Mouse (Mus musculus) naive thymus-derived CD4-positive, alpha-beta T cell, adult 2 months (primary cell): ENCODE results near the gene Ate1.
A peak's percentile ranks its signal among the peaks of the same experiment; 100 is the strongest.
"Not testable (repeated sequence)": the region's sequence is repeated elsewhere in the genome, so short reads cannot be mapped to it uniquely, and the experiment has no call there.

Experiments used
- DNase-seq: peaks from one replicate; pipeline ENCODE4 v3.0.0-alpha.2; 2011; ENCODE audit warnings: low read depth

Ate1 gene

GRCm38 (mm10) chr7:130520049-130520425, at the start of gene Ate1:
TSS of gene Ate1 (minus strand) at chr7:130520369.
- DNase-seq = no peak

DNA sequence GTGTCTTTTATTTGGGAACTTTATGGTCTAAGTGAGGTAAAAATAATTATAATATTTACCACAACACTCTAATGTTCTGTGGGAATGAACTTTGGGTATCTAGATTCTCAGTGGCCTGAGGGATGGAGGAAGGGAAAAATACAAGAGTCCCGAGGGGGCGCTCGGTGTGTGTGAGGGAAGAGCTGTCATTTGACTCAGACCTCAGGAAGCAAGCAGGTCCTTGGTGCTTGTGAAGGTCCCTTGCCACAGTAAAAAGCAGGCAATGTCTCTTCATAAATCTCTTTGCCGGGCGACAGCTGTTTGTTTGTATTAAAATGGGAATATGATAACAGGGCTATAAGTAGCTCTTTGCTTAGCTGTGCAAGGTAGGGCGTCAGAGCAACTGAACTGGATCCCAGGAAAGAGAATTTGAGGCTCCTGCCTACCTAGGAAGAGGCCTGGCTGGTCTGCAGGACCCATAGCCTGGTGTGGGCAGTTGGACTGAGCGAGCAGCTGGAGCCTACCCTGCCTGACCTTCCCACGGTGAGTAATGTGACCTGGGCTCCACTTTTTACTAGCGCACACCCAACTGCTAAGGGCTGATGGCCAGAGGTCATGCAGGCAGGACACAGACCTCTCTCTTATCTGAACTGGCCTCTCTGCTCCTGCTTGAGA, 48.7 kb upstream of the Ate1 start:
- DNase-seq = no peak

GRCm38 (mm10) chr7:130564596-130564995, 44.4 kb upstream of the Ate1 start:
- DNase-seq = no peak

DNA sequence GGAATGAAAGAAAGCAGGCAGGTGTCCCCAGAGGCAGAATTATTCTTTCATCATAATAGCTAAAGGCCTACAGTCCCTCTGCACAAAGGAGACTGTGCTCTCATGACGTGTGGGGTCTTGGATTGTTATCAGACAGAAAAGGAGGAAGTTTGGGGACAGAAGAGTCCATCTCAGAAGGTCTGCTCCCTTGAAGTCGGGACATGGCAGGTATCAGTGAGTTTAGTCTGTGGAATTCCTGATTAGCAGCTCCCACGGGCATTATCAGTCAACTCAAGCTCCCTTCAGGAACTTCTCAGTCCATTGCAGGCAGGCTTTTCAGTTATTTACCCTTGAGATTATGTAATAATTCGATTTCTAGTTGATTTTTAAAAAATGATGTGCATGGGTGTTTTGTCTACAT, 43.7 kb upstream of the Ate1 start:
- no peak for DNase-seq

DNA sequence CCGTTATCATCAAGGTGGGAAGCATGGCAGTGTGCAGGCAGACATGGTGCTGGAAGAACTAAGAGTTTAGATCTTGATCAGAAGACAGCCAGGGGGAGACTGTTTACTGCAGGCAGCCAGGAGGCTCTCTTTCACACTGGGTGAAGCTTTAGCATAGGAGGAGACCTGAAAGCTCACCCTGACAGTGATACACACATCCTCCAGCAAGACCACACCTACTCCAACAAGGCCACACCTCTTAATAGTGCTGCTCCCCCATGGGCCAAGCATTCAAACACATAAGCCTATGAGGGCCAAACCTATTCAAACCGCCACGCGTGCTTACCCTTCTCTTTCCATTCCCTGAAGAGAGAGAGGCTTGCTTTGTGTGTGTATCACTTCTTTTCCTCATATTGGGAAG, 43.1 kb upstream of the Ate1 start:
- DNase-seq = no peak

DNA sequence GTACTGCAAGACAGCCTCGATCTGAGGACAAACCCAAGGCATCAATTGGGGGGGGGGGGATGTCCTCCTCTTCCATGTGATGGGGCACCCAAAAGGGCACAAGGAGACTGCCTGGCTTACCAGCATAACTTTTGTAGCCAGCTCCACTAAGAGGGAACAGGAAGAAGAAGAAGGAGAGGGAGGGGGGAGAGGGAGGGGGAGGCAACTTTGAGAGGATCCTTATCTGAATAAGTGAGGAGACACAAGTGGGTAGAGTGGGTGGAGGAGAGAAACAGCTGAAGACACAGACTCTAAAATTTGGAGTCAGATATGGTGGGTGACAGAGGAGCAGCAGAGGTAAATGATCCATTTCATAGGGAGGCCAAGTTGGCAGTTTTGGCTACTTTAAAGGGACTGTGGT, 40.8 kb upstream of the Ate1 start:
- no peak for DNase-seq

- DNase-seq = no peak
These were observed 38.4 kb upstream of the Ate1 start for GRCm38 (mm10) chr7:130558592-130558991.

DNA sequence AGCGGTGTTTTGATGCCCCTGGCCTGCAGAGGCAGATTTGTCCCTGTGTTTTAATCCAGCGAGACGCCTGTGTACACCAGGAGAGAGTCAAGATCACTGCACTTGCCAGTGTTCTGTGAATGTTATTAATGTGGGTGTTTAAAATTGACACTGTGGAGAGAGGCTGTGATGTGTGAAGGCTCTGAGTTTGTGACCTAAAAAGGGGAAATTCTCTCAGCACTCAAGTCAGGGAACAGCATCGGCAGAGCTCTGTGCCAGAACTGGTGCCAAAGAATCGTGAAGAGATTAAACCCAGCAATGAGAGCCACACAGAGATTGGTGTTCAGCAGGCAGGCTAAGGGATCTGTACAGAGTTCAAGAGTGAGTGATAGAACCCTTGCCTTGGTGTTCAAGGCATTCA, 35.4 kb upstream of the Ate1 start:
- no peak for DNase-seq

- DNase-seq = no peak
These were observed 33.2 kb upstream of the Ate1 start for GRCm38 (mm10) chr7:130553321-130553720.

DNA sequence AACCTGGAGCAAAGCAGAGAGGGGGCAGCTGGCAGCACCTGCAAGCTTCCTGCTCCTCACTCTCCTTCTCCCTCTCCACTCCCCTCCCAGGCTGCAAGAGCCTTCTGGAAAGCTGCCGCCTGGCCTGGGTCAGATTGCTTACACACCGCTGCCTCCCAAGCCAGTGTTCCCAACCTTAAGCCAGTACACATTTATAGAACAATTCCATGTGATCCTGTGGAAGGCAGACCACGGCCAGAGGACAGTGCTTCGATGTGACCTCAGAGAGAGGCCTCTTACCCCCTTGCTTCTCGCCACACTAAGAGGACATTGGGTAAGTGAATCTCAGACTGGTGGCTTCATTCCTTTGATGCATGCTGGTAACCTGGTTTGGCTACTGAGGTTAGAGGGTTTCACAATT, 32.6 kb upstream of the Ate1 start:
- DNase-seq = no peak

- no peak for DNase-seq
These were observed 27.5 kb upstream of the Ate1 start for GRCm38 (mm10) chr7:130547635-130548175.

- peak; percentile 93 for DNase-seq
These were observed 26.8 kb upstream of the Ate1 start for GRCm38 (mm10) chr7:130546791-130547484.

GRCm38 (mm10) chr7:130546421-130546790, 26.2 kb upstream of the Ate1 start:
- no peak for DNase-seq

GRCm38 (mm10) chr7:130545893-130546292, 25.7 kb upstream of the Ate1 start:
- no peak for DNase-seq

GRCm38 (mm10) chr7:130545401-130545800, 25.2 kb upstream of the Ate1 start:
- DNase-seq = peak; percentile 10

DNA sequence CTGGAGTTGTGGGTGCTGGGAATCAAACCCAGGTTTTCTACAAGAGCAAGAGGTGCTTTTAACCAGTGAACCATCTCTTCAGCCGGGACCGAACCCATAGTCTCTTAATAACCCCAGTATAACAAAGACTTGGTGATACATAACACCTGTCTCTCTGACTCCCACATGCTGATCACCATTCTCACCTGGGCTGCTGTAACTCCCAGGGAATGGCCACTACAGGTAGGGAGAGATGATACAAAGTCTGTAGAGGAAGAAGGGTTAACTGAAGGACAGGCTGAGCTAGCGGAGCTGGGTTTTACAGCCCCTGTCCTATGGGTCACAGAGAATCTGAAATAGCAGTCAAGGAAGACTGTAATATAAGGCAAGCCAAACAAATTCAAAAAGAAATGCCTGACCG, 23.0 kb upstream of the Ate1 start:
- no peak for DNase-seq

- DNase-seq = no peak
These were observed 20.0 kb upstream of the Ate1 start for GRCm38 (mm10) chr7:130540176-130540575.

DNA sequence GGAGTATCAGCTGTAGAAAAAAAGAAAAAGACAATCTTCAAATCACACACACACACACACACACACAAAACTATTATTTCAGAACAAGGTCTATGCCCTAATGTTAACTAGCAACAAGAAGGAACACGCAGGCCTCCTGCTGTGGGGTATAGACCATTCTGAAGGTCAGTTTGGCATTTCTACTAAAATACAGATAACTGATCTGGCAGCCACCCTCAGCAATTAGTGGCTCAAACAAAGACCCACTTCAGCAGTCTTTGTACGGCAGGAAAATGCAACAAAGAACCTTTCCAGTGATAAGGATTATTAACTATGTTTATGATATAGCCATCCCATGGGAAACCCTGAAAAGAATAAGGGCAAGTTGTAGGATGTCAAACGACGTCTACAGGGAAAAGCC, 16.9 kb upstream of the Ate1 start:
- no peak for DNase-seq

DNA sequence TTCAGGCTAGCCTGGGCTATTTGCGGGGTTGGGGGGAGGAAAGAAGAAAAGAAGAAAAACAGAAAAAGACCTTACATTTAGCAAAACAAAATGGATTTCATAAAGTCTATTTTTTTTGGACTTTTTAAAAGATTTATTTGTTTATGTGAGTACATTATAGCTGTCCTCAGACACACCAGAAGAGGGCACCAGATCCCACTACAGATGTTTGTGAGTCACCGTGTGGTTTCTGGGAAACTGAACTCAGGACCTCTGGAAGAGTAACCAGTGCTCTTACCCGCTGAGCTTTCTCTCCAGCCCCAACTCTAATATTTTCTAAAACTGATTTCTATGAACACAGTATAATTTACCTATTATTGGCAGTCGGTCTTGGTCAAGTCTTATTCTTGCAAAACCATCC, 15.0 kb upstream of the Ate1 start:
- no peak for DNase-seq

DNA sequence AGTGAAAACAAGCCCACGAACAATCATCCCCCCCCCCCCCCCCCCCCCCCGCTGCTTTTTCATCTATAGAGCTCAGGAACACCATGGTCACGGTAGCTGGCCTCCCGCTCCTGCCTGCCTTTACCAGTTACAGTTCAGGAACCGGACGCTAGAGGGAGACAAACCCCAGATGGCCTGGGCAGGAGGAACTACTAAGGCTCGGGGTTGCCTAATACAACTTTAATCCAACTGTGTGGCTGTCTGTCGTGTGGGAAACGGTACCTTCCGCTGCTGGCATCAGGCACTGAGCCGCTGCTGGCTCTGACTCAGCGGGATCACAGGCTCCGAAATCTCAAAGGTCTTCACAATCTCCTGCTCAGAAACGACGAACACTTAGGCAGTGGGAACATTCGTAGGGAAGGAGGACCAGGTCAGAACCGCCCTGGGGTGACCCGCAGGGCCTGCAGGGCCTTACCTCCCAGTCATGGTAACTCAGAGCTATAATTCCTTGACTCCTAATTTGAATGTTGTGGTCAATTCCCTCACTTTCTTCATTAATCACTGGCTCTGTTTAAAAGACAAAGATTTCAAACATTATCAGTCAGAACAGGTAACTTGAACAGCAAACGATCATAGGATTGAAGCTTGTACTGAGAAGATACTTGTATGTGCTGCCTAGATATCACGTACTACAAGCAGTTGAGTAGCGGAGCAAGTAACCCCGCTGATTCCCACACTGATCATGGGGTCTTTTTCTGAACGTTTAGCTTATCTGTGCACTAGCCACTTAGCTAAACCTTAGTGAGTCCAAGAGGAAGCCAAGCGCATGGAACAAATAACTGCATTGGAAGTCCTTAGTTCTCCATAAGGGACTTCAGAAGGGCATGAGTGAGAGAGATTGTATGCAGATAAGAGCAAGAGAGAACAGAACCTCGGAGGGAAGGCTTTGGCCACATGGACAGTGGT, 13.4 kb upstream of the Ate1 start:
- DNase-seq = peak; percentile 87

GRCm38 (mm10) chr7:130531138-130531537, 11.0 kb upstream of the Ate1 start:
- not testable (repeated sequence) for DNase-seq

GRCm38 (mm10) chr7:130527306-130527705, 7.1 kb upstream of the Ate1 start:
- no peak for DNase-seq

DNA sequence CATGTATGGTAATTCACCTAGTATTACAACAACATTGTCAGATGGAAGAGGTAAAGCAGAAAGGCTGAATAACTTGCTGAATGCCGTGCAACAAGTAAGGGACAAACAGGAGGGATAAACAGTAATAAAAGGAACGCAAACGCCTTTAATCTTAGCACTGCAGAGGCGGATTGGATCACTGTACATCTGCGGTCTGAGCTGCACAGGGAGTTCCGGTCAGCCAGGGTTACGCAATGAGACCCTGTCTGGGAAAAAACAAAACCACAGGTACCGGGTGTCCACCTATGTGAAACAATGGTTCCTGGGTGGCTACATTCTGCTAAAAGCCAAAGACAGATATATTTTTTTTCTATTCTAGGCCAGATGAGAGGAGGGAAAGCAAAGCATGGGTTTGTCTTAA, 3.3 kb upstream of the Ate1 start:
- DNase-seq = no peak
